Mouse (Mus musculus) limb, embryonic 14.5 days (tissue): Measurements from ENCODE around the gene Rtkn2. TPM values are rescaled to one million over a fixed set of nuclear protein-coding genes. Genes with fewer than 3 reads are reported as not detected.

Experiments used
- ATAC-seq: fragments of 200-750 bp; cut with Nextera tagmentation; 2 replicates; pipeline ENCODE4 v1.8.0; 2017; ENCODE audit warnings: low read depth, moderate number of reproducible peaks, moderate TSS enrichment; ENCODE audit not compliant: low FRiP score
- DNase-seq: peaks from one replicate; pipeline ENCODE4 v3.0.0-alpha.2; 2015; ENCODE audit warnings: low spot score
- H3K27ac ChIP-seq: fragments of 300-500 bp; sonication (generic); replicated peaks from 2 replicates; pipeline ENCODE4 v1.5.1; 2014; ENCODE audit warnings: low read depth, mild to moderate bottlenecking, low read length, moderate library complexity, mixed read lengths
- H3K27me3 ChIP-seq: fragments of 300-500 bp; sonication (generic); 2 replicates; pipeline ENCODE4 v1.6.1; 2014; ENCODE audit warnings: low read length, mixed read lengths; ENCODE audit not compliant: control insufficient read depth, insufficient read depth
- H3K36me3 ChIP-seq: fragments of 300-500 bp; sonication (generic); 2 replicates; pipeline ENCODE4 v1.6.1; 2014; ENCODE audit warnings: mild to moderate bottlenecking, low read length, moderate library complexity, mixed read lengths; ENCODE audit not compliant: control insufficient read depth, insufficient read depth
- H3K4me1 ChIP-seq: fragments of 300-500 bp; sonication (generic); 2 replicates; pipeline ENCODE4 v1.6.1; 2014; ENCODE audit warnings: antibody characterized with exemption, low read length, mixed read lengths; ENCODE audit not compliant: control insufficient read depth, insufficient read depth
- H3K4me2 ChIP-seq: fragments of 300-500 bp; sonication (generic); replicated peaks from 2 replicates; pipeline ENCODE4 v1.6.1; 2014; ENCODE audit warnings: low read depth, mild to moderate bottlenecking, low read length, moderate library complexity; ENCODE audit not compliant: severe bottlenecking
- H3K4me3 ChIP-seq: fragments of 300-500 bp; sonication (generic); replicated peaks from 2 replicates; pipeline ENCODE4 v1.5.1; 2014; ENCODE audit warnings: low read length
- H3K9ac ChIP-seq: fragments of 300-500 bp; sonication (generic); 2 replicates; pipeline ENCODE4 v1.6.1; 2014; ENCODE audit warnings: mild to moderate bottlenecking, low read depth, low read length, moderate library complexity; ENCODE audit not compliant: severe bottlenecking
- H3K9me3 ChIP-seq: fragments of 300-500 bp; sonication (generic); 2 replicates; pipeline ENCODE4 v1.6.1; 2016; ENCODE audit warnings: low read length; ENCODE audit not compliant: control insufficient read depth
- POLR2A ChIP-seq: fragments of 200-500 bp; IDR thresholded peaks from 2 replicates; pipeline ENCODE4 v1.8.0; 2012; ENCODE audit warnings: inconsistent platforms, mild to moderate bottlenecking, moderate library complexity, borderline replicate concordance; ENCODE audit not compliant: insufficient read depth, insufficient read length; ENCODE audit errors: extremely low read depth
- WGBS: fragments of 180-500 bp; shearing (Covaris S2); extraction: QIAGEN DNeasy Blood & Tissue Kit; methylation state at CpG from one replicate; pipeline ENCODE4 v1.1.7; 2014; 5-methylcytosine and 5-hydroxymethylcytosine counted together
- polyA plus RNA-seq, 2 experiments: library from polyadenylated mRNA; depleted of rRNA in 1 of 2; stranded (reverse) in 1 of 2; unstranded in 1 of 2; fragments of >200 nt; fragmentation: Nextera tagmentation in 1 of 2; extraction: Ambion mirVana in 1 of 2; gene quantifications; 2 replicates each; pipeline versions ENCODE4 v1.2.1 to v1.2.3; 2012 to 2014

The Rtkn2 gene
- polyA plus RNA-seq, 2 experiments, result 2.9 to 5.7 TPM

DNA sequence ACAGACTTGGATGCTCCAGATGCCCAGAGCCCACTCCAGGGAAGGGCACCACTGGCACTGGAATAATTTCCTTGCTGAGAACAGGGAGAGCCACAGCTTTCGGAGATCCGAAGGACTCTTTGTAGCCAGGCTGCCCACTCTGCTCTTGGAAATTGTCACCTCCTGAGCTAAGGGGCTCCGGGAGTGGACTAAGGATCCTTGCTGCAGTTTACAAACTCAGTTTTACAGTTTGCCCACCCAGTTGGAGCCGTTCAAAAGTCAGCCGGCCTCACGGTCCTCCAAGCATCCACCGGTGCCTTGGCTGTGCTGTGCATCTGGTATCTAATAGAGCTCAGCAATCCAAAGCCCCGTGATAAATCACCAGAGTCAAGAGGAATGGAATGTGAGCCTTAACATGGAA, 121.1 kb downstream of the Rtkn2 start:
- H3K4me2 ChIP-seq, result no peak overlapping the region
- no peak overlapping the region for H3K9ac ChIP-seq
- DNase-seq, result no peak
- TF ChIP-seq POLR2A, result no peak
- peaks cover 20% of the 10 kb centered on the region for H3K4me1 ChIP-seq
- no peak overlapping the region for H3K27ac ChIP-seq
- H3K36me3 ChIP-seq, result peaks cover 49% of the 10 kb centered on the region
- ATAC-seq, result no peak
- no peaks in the 10 kb centered on the region for H3K9me3 ChIP-seq
- no peaks in the 10 kb centered on the region for H3K27me3 ChIP-seq
- WGBS, result 54% methylated on average over 8 of the region's 8 CpGs
- no peak overlapping the region for H3K4me3 ChIP-seq

DNA sequence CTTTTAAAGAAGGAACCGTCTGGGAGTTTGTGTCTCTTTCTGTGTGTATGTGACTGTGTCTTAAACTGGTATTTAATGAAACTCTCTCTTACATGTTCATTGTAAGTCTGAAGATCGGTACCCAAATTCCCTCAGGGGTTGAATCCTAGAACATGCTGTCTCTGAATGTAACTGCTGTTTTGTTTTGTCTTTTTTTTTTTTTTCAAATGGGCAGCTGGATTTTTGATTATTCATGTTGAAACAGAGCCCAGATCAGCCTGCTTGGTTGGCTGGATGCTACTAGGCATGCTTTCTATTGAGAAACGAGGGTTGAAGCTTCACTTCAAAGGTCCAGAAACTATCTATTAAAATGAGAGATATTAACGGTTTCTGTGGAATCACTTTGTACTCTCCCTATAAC, 121.9 kb downstream of the Rtkn2 start:
- Histone ChIP-seq H3K36me3 (peaks cover 41% of the 10 kb centered on the region), H3K4me1 (peaks cover 25% of the 10 kb centered on the region), H3K9ac (no peak overlapping the region), H3K27me3 (no peaks in the 10 kb centered on the region), H3K9me3 (no peaks in the 10 kb centered on the region), H3K27ac (no peak overlapping the region), H3K4me2 (no peak overlapping the region), H3K4me3 (no peak overlapping the region)
- no peak for TF ChIP-seq POLR2A
- DNase-seq (no peak), ATAC-seq (no peak)
- WGBS, result 65% methylated on average over 4 of the region's 4 CpGs

DNA sequence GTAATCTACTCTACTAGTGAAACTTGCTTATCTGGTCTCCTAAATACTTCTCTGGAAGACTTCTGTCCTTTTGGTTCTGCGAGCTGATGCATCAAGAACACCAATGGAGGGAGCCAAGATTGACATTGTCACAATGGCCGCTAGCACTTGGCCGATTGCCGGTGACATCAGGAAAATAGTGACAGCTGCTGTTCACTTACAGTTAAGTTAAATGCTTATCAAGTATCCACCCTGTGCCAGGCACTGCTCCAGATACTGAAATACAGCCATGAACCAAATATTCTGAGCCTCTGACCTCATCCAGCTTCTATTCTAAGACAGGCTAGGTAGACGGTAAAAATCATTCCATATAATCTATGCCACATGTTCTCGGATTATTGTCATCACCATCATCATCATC, 123.2 kb downstream of the Rtkn2 start:
- H3K9me3 ChIP-seq, result no peaks in the 10 kb centered on the region
- TF ChIP-seq POLR2A, result no peak
- WGBS, result 90% methylated on average over 6 of the region's 6 CpGs
- DNase-seq (no peak), ATAC-seq (no peak)
- H3K27ac ChIP-seq, result no peak overlapping the region
- H3K27me3 ChIP-seq, result no peaks in the 10 kb centered on the region
- no peak overlapping the region for H3K4me3 ChIP-seq
- H3K9ac ChIP-seq, result no peak overlapping the region
- H3K4me1 ChIP-seq, result peaks cover 30% of the 10 kb centered on the region
- peaks cover 28% of the 10 kb centered on the region for H3K36me3 ChIP-seq
- no peak overlapping the region for H3K4me2 ChIP-seq

DNA sequence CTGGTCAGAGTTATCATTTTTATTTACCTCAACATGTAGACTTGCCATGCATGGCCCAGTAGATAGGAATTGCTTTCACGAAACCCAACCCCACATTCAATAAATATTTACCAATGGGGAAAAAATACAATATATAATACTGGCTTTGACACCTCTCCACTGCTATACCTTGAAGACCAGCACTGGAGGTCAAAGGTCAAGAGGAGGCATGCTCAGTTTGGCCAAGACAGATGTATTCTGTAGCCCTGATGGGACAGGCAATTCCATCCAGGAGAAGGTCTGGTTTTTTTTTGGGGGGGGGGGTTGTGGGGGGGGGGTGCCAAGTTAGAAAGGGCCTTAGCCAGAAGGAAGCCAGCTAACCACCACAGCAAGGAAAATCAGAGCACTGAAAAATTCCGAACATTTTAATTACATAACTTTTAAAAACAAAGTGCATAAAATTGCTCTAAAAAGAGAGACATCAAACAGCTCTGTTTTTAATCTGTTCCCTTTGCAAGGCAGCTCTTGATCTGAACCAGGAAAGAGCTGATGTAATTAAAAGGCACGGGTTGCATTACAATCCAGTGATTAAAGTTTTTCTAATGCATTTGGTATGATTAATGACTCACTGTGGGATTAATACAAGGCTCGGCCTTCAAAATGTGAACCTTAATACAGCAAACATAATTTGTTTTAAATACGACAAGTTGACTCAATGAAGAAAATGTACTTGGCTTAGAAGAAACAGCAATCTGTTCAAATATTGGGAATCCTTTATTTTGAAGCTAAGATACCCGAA, 123.9 kb downstream of the Rtkn2 start:
- Histone ChIP-seq H3K4me1 (peaks cover 30% of the 10 kb centered on the region), H3K4me2 (no peak overlapping the region), H3K27me3 (no peaks in the 10 kb centered on the region), H3K4me3 (no peak overlapping the region), H3K27ac (no peak overlapping the region), H3K9ac (no peak overlapping the region), H3K36me3 (peaks cover 21% of the 10 kb centered on the region), H3K9me3 (no peaks in the 10 kb centered on the region)
- TF ChIP-seq POLR2A, result no peak
- DNase-seq, result no peak
- no peak for ATAC-seq
- 37% methylated on average over 6 of the region's 6 CpGs for WGBS

DNA sequence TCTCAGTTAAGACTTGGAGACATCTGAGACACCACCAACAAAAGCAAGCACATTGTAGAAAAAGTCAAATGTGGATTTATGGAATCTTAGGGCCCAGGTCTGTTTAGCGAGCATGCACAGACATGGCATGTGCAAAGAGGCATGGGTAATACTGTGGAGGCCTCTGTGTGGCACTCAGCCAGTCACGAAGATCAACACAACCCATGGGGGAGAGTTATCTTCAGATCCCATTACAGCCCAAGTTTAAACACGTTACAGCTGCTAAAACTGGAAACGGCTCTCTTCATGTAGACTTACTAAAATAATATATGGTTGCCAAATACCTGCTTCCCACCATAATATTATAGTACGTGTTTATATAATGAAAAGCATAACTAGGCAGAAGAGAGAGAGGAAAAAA, 124.6 kb downstream of the Rtkn2 start:
- Histone ChIP-seq H3K4me3 (no peak overlapping the region), H3K27me3 (no peaks in the 10 kb centered on the region), H3K4me1 (peaks cover 30% of the 10 kb centered on the region), H3K36me3 (peaks cover 21% of the 10 kb centered on the region), H3K27ac (peak overlapping the region; percentile 64; the same call in 1 of the 2 replicates), H3K9ac (no peak overlapping the region), H3K9me3 (no peaks in the 10 kb centered on the region), H3K4me2 (no peak overlapping the region)
- ATAC-seq (peak; percentile 71), DNase-seq (peak; percentile 76)
- TF ChIP-seq POLR2A, result no peak
- 17% methylated on average over 5 of the region's 5 CpGs for WGBS
